Mouse (Mus musculus) embryonic facial prominence, embryonic 14.5 days (tissue): Measurements from ENCODE around the gene Nhlrc4. TPM values are rescaled to one million over a fixed set of nuclear protein-coding genes. Genes with fewer than 3 reads are reported as not detected.

ENCODE experiments used
- polyA plus RNA-seq: library from polyadenylated mRNA; unstranded; fragments of >200 nt; fragmentation: Nextera tagmentation; extraction: Ambion mirVana; gene quantifications from 2 replicates; pipeline ENCODE4 v1.2.1, GENCODE M21; 2014

The Nhlrc4 gene
- polyA plus RNA-seq, 1 experiment from 2014 or later: 0.99 TPM

Other genes with a start within 250 kb of the Nhlrc4 start
- 14.6 and 28.5 TPM in 2 replicates for gene Gng13, start 227.8 kb downstream of the Nhlrc4 start, polyA plus RNA-seq
- 12.9 and 15.7 TPM in 2 replicates for gene Chtf18, start 217.5 kb downstream of the Nhlrc4 start, polyA plus RNA-seq
- gene Rpusd1, start 217.3 kb downstream of the Nhlrc4 start, polyA plus RNA-seq: 19.5 and 23.1 TPM in 2 replicates
- 2.0 TPM in 2 replicates for gene Mslnl, start 208.9 kb downstream of the Nhlrc4 start, polyA plus RNA-seq
- gene Msln, start 190.6 kb downstream of the Nhlrc4 start, polyA plus RNA-seq: 1.7 and 9.4 TPM in 2 replicates
- gene Narfl, start 171.2 kb downstream of the Nhlrc4 start, polyA plus RNA-seq: 26.9 and 27.2 TPM in 2 replicates
- gene Haghl, start 159.3 kb downstream of the Nhlrc4 start, polyA plus RNA-seq: 42.1 and 66.5 TPM in 2 replicates
- gene Ccdc78, start 158.4 kb downstream of the Nhlrc4 start, polyA plus RNA-seq: 0.09 and 0.65 TPM in 2 replicates
- 66.1 and 75.2 TPM in 2 replicates for gene Fam173a, start 152.1 kb downstream of the Nhlrc4 start, polyA plus RNA-seq
- gene AC134908.4, start 149.3 kb downstream of the Nhlrc4 start, polyA plus RNA-seq: 0.92 TPM in 1 of 2 replicates, not detected in the other
- 10.3 and 11.1 TPM in 2 replicates for gene Metrn, start 147.8 kb downstream of the Nhlrc4 start, polyA plus RNA-seq
- 3.4 and 3.5 TPM in 2 replicates for gene Fbxl16, start 135.9 kb downstream of the Nhlrc4 start, polyA plus RNA-seq
- 22.9 and 25.5 TPM in 2 replicates for gene Wdr24, start 121.3 kb downstream of the Nhlrc4 start, polyA plus RNA-seq
- gene Jmjd8, start 116.1 kb downstream of the Nhlrc4 start, polyA plus RNA-seq: 35.2 and 36.2 TPM in 2 replicates
- 314 and 351 TPM in 2 replicates for gene Stub1, start 111.6 kb downstream of the Nhlrc4 start, polyA plus RNA-seq
- 2.8 and 3.3 TPM in 2 replicates for gene Rhbdl1, start 107.7 kb downstream of the Nhlrc4 start, polyA plus RNA-seq
- 1.4 and 1.6 TPM in 2 replicates for gene Gm20683, start 103.2 kb downstream of the Nhlrc4 start, polyA plus RNA-seq
- 12.0 and 13.0 TPM in 2 replicates for gene Rhot2, start 100.1 kb downstream of the Nhlrc4 start, polyA plus RNA-seq
- gene Wdr90, start 83.5 kb downstream of the Nhlrc4 start, polyA plus RNA-seq: 17.6 and 19.8 TPM in 2 replicates
- gene Mcrip2, start 76.2 kb downstream of the Nhlrc4 start, polyA plus RNA-seq: 25.7 and 36.7 TPM in 2 replicates
- 40.6 and 44.1 TPM in 2 replicates for gene Mettl26, start 69.9 kb downstream of the Nhlrc4 start, polyA plus RNA-seq
- 0.42 and 0.48 TPM in 2 replicates for gene Wfikkn1, start 64.1 kb downstream of the Nhlrc4 start, polyA plus RNA-seq
- 17.1 and 19.7 TPM in 2 replicates for gene Rab40c, start 25.2 kb downstream of the Nhlrc4 start, polyA plus RNA-seq
- gene Pigq, start within 50 bp of the Nhlrc4 start, polyA plus RNA-seq: 51.8 and 52.2 TPM in 2 replicates
- 0.16 TPM in 1 of 2 replicates, not detected in the other for gene A930017K11Rik, start 7.6 kb upstream of the Nhlrc4 start, polyA plus RNA-seq
- gene Capn15, start 40.8 kb upstream of the Nhlrc4 start, polyA plus RNA-seq: 25.2 and 25.8 TPM in 2 replicates
- gene Rab11fip3, start 124.6 kb upstream of the Nhlrc4 start, polyA plus RNA-seq: 15.8 and 17.7 TPM in 2 replicates
- 15.7 and 18.5 TPM in 2 replicates for gene Decr2, start 145.4 kb upstream of the Nhlrc4 start, polyA plus RNA-seq
- gene Nme4, start 150.6 kb upstream of the Nhlrc4 start, polyA plus RNA-seq: 77.2 and 92.4 TPM in 2 replicates
- gene Tmem8, start 168.3 kb upstream of the Nhlrc4 start, polyA plus RNA-seq: 2.1 and 3.0 TPM in 2 replicates
- 177 and 183 TPM in 2 replicates for gene Mrpl28, start 178.5 kb upstream of the Nhlrc4 start, polyA plus RNA-seq
- gene Axin1, start 193.7 kb upstream of the Nhlrc4 start, polyA plus RNA-seq: 10.7 and 12.9 TPM in 2 replicates